Mouse (Mus musculus): Measurements from ENCODE around the gene Mad1l1.

GRCm38 (mm10) chr5:140176370-140176769 lies 145.0 kb downstream of the Mad1l1 start:
- TF ChIP-seq CTCF (IDR thresholded peaks at IDR 0.05; ENCODE audit: insufficient read depth, low read depth, low read length), result no peak
- no peak for TF ChIP-seq POLR2A (IDR thresholded peaks at IDR 0.05; ENCODE audit: insufficient read depth, low read depth, low read length)
